Mouse (Mus musculus) layer of hippocampus, postnatal 14 days (tissue): ENCODE data around the gene Arid3a. TPM values are rescaled to one million over a fixed set of nuclear protein-coding genes. Genes with fewer than 3 reads are reported as not detected.

ENCODE experiments used
- DNase-seq, 2 experiments: peaks; one replicate each; pipeline ENCODE4 v3.0.0; 2021 to 2022; ENCODE audit warnings: low spot score in 2 of 2, mixed read lengths in 1 of 2
- total RNA-seq, 2 experiments: library from RNA; stranded (reverse); gene quantifications; 2 replicates each; pipeline ENCODE4 v1.2.3; 2021

Gene Arid3a
- total RNA-seq, 2 experiments from 2014 or later, result 4.5 to 6.4 TPM

DNA sequence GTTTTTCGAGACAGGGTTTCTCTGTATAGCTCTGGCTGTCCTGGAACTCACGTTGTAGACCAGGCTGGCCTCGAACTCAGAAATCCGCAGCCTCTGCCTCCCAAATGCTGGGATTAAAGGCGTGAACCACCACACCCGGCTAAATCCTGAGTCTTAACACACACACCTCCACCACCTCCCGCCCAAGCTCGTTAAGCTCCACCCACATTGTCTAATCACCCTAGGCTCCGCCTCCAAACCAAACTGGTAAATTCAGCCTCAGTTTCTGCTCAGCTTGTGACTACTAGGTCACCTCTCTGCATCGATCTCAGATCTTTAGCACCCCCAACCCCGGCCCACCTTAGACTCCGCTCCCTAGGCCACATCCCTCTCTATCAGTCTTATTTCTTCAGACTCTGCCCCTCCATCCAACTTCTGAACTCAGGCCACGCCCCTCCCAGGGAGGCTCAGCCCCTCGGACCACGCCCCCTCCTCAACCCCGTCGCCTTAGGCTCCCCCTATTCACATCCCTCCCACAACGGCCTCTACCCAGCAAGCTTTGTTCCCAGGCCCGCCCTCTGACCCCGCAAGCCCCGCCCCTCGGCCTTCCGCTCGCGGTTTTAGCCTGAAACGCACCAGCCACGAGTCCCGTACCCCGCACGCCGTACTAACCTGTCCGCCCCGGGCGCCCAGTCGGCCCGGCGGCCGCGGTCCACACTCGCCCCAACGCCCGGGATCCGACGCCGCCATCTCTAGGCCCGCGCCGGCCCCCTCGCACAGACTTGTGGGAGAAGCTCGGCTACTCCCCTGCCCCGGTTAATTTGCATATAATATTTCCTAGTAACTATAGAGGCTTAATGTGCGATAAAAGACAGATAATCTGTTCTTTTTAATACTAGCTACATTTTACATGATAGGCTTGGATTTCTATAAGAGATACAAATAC lies 18.4 kb upstream of the Arid3a start, which contains the start of gene Med16:
Gene Med16, minus strand, starts transcription at position 757 of the 925 bp plus-strand sequence.
- peak; percentile 96 to 98 for DNase-seq

DNA sequence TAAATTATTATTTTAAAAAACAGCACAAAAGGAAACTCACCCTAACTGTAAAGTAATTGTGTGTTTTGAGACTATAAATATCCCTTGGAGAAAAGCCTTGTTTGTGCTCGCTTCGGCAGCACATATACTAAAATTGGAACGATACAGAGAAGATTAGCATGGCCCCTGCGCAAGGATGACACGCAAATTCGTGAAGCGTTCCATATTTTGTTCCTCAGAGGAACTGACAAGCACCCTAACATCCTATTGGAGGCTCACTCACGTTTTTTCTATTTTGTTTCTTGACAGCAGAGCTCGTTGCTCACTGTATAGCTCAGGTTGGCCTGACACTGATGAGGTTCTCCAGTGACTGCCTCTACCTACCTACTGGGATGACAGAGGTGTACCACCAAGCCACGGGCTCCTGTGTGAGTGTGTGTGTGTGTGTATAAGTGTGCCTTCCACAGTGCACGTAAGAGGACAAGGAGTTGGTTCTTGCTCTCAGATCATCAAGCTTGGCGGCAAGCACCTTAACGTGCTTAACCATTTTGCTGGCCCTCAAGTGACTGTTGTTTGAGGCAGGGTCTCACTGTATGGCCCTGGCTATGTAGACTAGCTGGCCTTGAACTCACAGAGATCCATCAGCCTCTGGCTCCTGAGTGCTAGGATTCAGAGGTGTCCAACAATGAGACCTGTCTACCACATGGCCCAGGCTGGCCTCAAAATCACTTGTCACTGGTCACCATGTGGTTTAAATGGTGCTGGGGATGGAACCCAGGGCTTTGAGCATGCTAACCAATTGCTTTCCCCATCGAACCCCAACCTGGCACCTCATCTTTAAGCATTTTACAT lies 17.5 kb upstream of the Arid3a start:
- DNase-seq, result peak; percentile 49 to 79

DNA sequence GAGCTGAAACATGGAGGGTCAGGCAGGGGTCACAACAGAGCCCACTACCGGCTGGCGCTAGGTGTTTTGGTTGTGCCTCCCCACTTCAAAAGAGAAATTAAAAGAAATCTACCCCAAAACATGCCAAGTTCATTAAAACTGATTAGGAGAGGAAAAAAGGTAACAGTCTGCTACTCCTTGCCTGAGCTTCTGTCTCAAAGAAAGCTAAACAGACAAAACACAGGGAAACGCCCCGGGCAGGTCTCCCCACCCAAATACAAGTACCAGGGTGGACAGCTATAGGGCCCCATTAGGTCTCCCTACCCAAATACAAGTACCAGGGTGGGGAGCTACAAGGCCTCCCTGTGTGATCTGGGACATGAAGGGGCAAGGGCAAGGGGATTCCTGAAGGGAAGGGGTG lies 16.3 kb upstream of the Arid3a start, which contains the start of gene Gm26602:
Gene Gm26602, plus strand, starts transcription at position 301 of the 400 bp plus-strand sequence.
- no peak for DNase-seq

DNA sequence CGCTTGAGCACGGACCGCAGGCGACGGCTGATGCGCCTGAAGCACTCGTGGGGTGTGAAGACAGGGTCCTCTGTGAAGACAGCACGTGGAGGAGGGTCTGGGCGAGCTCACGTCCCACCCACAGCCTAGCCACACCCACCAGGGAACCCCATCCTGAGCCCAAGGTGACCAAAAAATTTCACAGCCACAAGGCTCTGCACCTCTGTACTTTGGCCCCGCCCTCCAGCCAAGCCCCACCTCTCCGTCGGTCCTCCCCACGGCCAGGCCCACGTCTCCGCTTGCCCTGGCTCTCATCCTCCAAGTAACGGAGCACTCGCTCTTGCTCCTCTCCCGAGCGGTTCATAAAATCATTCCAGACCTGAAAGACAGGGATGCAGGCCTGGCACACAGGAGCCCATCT lies 14.4 kb upstream of the Arid3a start:
- no peak for DNase-seq

DNA sequence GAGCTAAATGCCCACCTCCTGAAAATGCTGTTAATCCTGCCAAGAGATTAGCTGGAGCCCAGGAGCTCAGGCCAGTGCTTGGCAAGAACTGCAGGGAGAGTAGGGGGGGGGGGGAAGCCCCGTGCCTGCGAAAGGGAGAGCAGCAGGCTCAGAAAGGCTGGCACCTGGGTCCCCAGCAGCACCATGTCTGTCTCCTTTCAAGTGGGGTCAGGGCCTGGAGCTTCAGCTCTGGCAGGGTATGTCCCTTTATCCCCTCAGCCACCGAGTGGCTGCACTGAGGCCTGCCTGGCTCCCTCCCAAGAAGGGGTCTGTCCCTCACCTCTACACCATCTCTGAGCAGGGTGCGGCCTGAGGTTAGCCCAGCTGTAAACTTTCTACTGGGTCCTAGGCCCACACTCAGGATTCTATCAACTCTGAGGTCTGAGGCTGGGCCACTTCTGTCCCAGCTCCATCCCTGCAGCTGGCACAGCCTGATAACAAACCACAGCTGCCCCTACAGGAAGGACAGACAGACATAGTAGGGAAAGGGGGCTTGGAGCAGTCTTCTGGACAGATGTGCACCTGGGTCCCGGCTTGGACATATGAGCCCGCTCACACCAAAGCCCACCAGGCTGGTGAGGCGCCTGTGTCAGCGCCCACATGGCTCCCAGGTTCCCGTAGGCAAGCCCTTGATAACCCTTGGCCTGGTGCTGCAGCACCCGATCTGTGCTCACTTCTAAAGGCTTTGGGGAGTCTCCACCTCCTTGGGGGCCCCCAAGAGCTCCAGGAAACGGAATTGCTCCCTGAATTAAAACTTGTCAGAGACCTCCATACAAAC lies 12.5 kb upstream of the Arid3a start:
- DNase-seq, result no peak

DNA sequence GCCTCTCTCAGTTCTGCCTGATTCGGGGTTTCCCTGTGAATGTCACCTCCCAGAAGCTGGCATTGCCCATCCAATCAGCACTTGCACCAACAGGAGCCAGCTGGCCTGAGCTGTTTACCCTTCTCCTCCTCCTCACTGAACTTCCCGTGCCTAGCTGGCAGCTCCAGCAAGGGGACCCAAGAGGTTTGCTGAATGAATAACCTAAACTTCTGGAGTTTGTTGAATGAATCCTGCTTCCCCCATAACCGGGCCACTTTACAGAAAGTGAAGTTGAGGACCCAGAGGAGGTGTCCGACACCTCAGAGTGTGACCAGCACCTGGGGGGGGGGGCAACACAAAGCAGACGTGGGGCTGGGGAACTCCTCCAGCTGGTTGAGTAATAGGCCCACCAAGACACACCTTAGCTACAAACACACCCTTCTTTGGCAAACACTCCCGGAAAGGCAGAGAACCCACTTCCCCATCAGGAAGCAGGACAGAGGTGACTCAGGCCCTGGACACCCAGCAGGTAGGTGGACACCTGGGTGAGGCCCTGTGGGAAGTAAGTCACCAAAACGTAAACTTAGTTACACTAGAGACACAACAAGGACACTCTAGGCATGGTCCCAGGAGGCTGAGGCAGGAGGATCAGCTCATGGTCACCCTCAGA lies 11.8 kb upstream of the Arid3a start:
- no peak for DNase-seq

DNA sequence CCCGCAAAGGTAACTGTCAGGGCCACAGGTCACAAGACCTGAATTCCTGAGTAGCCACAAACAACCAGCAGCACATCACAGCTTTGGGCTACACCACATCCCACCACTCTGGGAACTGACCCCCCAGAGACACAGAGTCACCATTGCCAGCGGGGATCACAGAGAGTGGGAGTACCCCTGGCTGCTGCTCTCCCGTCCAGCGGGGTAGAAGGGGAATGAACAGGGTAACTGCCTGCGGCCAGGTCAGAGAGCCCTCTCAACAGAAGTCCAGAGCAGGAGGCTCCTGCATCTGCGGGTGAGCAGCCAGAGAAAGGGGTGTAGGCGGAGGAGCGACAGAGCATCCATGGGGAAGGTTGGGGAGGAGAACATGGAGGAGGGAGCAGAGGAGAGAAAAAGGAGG lies 10.8 kb upstream of the Arid3a start:
- DNase-seq, result no peak

DNA sequence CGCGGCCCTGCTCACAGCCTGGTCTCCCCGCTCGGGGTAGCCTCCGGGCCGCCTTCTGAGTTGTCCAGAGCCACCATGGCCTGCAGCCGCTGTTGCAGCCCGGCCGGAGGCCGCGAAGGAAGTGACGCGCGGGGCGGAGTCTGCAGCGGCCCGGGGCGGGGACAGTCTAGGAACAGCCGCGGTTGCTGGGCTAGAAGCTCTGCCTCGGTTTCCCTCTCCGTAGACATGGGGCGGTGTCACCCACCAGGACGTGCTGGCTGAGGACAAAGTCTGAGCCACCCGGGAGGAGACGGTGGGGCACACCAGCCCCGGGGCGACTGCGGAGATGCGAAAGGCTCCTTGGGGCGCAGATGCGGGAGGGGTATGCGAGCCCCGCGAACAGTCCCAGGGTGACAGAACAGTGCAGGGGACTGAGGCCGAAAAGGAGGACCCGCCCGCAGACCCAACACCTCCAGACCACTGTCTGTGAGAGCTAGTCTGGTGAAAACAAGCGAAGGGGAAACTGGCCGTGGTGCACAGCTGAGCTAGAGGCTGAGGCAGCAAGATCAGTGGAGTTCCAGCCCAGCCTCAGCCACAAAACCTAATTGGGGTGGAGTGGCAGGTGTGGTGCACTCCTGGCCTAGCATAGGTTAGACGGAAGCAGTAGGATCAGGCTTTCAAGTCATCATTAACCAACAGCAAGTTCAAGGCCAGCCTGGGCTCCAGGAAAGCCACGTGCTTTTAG lies 9.9 kb upstream of the Arid3a start, which contains the start of gene Kiss1r:
Gene Kiss1r, plus strand, starts transcription at position 164 of the 724 bp plus-strand sequence.
- DNase-seq, result peak; percentile 79

DNA sequence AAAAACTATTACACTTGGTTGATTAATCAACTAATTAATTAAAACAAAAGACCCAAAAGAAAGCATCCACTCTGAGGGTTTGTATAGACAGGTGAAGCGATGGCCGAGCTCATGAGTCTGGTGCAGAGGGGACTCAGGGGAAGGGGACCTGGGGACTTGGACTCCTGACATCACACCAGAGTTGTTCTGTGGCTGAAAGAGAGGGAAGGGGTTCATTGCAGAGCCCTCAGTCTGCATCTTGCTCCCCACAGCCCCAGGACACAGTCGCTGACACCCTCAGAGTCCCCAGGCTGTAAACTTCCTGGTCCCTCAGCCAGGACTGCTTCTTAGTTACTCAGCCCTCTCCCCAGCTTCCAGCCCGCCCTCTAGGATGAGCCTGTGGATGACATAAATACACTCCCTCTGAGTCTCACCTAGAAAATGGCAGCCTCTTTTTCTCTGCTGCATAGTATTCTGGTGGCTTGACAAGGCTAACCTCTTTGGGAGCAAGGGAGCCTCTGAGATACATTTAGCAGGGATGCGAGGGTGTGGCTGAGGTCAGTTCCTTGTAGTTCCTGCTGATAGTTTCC lies 9.2 kb upstream of the Arid3a start:
- no peak for DNase-seq

DNA sequence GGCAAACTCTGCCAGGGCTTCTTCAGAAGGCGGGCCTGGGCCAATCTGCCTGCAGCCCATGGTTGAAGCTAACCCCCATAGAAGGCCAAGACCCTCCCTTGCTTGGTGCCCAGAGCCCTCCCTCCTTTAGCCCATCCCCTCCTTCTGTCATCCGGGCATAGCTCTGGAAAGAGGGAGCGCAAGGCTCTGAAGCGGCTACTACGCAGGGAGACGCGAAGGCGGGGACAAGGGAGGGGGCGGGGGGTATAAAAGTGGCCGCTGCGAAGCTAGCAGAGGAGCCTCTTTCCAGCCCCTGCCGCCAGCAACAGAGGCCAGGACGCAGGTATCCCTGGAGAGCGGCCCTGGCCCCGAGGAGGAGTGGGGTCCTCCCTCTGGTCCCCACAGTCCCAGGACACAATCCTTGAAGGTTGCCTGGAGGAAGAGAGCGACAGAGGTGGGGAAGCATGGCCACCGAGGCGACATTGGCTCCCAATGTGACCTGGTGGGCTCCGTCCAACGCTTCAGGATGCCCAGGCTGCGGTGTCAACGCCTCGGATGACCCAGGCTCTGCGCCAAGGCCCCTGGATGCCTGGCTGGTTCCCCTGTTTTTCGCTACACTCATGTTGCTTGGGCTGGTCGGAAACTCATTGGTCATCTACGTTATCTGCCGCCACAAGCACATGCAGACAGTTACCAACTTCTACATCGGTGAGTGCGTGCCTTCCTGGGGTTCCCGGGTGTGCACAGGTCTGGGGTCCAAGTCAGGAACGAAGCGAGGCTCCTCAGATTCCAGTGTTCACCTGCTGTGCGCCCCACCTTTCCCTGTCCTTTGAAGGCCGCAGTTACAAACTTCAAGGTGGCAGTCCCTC lies 8.4 kb upstream of the Arid3a start:
- DNase-seq, result no peak

DNA sequence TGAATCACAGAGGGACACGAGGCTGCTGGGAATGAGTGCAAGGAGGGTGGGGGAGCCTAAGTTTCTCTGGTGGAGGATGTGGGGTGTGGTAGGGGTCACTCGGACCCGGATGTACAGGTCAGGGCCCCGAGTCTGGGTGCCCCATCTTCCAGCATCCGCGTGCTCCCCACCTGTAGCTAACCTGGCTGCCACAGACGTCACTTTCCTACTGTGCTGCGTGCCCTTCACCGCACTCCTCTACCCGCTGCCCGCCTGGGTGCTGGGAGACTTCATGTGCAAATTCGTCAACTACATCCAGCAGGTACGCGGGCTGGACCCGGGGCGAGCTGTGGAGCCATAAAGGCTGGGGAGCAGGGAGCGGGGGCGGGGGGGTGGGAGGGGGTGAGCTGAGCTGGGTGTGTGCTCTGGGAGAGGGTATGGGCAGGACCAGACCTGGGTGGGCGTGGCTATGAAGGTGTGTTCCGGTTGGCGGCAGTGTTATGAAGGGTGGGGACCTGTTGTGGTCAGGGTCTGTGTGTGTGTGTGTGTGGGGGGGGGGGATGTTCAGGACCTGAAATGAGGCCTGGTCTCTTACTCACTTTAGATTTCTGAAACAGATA lies 7.5 kb upstream of the Arid3a start:
- no peak for DNase-seq

DNA sequence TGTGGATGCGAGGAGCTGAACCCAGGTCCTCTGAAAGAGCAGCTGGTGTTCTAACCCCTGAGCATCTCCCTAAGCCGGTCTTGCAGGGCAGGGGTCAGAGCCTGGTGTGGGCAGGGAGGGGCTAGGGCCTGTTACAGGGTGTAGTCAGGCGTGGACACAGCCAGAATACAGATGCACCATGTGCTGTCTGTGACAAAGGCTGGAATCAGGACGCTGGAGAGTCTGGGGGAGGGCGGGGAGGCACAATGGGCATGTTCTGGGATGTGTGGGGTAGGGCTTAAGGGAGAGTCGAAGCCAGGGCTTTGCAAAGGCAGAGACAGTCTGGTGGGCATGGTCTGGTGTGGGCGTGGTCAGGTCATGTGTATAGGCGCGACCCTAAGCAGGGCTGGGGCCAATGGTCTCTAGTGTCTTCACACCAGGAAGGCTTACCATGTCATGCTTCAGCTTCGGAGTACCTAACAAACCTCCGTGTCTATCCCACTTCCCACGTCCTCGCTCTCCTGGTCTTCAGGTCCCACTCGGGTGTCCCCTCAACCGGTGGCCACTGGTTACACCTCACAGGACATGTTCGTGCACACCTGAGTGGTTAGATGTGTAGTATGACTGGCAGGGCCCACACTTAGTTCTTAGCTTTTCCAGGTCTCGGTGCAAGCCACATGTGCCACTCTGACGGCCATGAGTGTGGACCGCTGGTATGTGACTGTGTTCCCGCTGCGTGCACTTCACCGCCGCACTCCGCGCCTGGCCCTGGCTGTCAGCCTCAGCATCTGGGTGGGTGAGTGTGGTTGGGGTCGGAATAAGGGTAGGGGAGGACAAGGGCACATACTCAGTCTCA lies 6.6 kb upstream of the Arid3a start:
- no peak for DNase-seq

DNA sequence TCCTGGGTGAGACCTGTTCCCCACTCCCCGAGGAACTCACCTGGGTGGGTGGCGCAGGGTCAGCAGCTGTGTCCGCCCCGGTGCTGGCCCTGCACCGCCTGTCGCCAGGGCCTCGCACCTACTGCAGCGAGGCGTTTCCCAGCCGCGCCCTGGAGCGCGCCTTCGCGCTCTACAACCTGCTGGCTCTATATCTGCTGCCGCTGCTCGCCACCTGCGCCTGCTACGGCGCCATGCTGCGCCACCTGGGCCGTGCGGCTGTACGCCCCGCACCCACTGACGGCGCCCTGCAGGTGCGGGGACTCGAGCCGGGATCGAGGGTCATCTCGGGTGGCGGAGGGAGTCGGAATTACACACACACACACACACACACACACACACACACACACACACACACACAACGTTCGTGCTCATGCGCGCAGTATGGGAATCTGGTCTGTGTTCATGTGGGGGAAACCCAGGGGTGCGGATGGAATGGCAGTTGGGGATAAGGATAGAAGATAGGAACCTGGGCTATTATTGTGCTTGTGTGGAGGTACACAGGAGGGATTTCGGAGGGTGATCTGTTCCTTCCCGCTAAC lies 5.8 kb upstream of the Arid3a start, which contains the start of gene R3hdm4:
Gene R3hdm4, minus strand, starts transcription at position 251 of the 578 bp plus-strand sequence.
- DNase-seq, result no peak

DNA sequence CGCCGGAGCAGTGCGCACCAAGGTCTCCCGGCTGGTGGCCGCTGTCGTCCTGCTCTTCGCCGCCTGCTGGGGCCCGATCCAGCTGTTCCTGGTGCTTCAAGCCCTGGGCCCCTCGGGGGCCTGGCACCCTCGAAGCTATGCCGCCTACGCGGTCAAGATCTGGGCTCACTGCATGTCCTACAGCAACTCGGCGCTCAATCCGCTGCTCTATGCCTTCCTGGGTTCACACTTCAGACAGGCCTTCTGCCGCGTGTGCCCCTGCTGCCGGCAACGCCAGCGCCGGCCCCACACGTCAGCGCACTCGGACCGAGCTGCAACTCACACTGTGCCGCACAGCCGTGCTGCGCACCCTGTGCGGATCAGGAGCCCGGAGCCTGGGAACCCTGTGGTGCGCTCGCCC lies 5.3 kb upstream of the Arid3a start:
- DNase-seq, result no peak

DNA sequence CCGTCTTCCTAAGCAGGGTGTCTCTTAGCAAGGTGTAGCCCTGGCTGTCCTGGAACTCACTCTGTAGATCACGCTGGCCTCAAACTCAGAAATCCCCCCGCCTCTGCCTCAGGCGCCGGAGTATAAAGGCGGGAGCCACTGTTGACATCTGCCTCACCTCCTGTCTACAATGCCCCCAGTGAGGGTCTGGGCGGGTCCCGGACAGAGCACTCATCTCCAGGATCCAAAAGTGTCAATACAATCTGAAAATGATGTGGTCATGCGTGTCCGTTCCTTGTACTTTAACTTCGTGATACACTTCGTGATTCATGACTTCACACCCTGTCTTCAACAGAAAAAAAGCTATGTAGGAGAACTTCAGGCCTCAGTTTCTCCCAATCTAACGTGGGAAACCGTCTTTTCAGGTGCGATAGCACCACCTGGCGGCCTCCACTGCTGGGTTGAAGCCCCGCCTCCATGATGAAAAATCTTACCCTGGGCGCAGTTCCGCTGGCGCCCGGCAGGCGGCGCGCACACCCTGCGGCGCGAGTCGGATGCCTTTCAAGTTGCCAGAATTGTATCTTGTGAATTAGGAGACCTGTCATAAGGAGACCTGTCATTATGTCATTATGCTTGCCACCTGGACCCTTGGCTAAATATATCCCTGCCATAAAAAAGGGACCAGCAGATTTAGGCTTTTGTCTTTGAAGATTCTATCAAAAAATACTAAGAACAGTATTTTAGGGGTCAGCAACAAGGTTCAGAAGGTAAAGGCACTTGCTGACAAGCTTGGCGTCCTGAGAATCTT lies 1.7 kb upstream of the Arid3a start:
- DNase-seq, result peak; percentile 96 to 97
